Mouse (Mus musculus) kidney, postnatal 25 days (tissue): ENCODE measurements around the gene Rbms2.
"Not testable (repeated sequence)": the region's sequence is repeated elsewhere in the genome, so short reads cannot be mapped to it uniquely, and the experiment has no call there.

ENCODE experiments used
- DNase-seq, 2 experiments: peaks; one replicate each; pipeline ENCODE4 v3.0.0; 2021; ENCODE audit warnings: mixed read lengths in 2 of 2

Rbms2 gene

GRCm38 (mm10) chr10:128090651-128091563 is 89.2 kb downstream of the Rbms2 start:
- DNase-seq = peak; percentile 91 to 94

GRCm38 (mm10) chr10:128089842-128090241 is 90.3 kb downstream of the Rbms2 start:
- no peak for DNase-seq

- peak in 1 of 2 experiments; percentile 40 for DNase-seq
Observed at GRCm38 (mm10) chr10:128088181-128088580, 91.9 kb downstream of the Rbms2 start.

- DNase-seq = not testable (repeated sequence)
Observed at GRCm38 (mm10) chr10:128087216-128087615, 92.9 kb downstream of the Rbms2 start.

GRCm38 (mm10) chr10:128086391-128086790 is 93.7 kb downstream of the Rbms2 start:
- DNase-seq = peak; percentile 37 to 55

GRCm38 (mm10) chr10:128084160-128084559 is 95.9 kb downstream of the Rbms2 start:
- DNase-seq = no peak

GRCm38 (mm10) chr10:128083688-128084087 is 96.4 kb downstream of the Rbms2 start:
- peak in 1 of 2 experiments; percentile 39 for DNase-seq

GRCm38 (mm10) chr10:128082880-128083421 is 97.1 kb downstream of the Rbms2 start, which contains the start of gene Atp5b:
Atp5b (plus strand) TSS chr10:128083273.
- peak; percentile 98 to 99 for DNase-seq

GRCm38 (mm10) chr10:128082477-128082808 is 97.7 kb downstream of the Rbms2 start:
- DNase-seq = no peak

GRCm38 (mm10) chr10:128081807-128082476 is 98.2 kb downstream of the Rbms2 start:
- no peak for DNase-seq
